ENCODE assay signal across 15 mouse cellular contexts in genomic region chr10:8898831-8899511, GRCm38 (mm10). TPM values are rescaled to one million over a fixed set of nuclear protein-coding genes. Genes with fewer than 3 reads are reported as not detected.
A peak's percentile ranks its signal among the peaks of the same experiment; 100 is the strongest.
DNase-seq lines count a peak whose midpoint lies in the region; ATAC-seq and TF ChIP-seq lines count a peak whose summit lies in the region.
"Had no signal": no experiment of that assay in that cellular context is flagged by ENCODE, and none has a peak within 500 bp of the region (broad histone marks: within the 10 kb centered on the region; RNA-seq: fewer than 3 reads in every experiment).

No protein-coding gene starts in this region.

- H3K4me3 ChIP-seq in lung, embryonic 15.5 days, result no peak overlapping the region
- no peak overlapping the region for H3K4me3 ChIP-seq in lung, postnatal 0 days (ENCODE audit: low read depth, low read length)
- H3K4me3 ChIP-seq in intestine, embryonic 15.5 days (replicated peaks), result no peak overlapping the region
- no peak overlapping the region for H3K4me3 ChIP-seq in stomach, postnatal 0 days (ENCODE audit: low read depth, low read length)
- H3K4me3 ChIP-seq: forebrain, embryonic 10.5 days; heart, embryonic 15.5 days; hindbrain, embryonic 15.5 days; megakaryocyte, embryonic 14.5 days had no signal

- H3K27me3 ChIP-seq in lung, embryonic 15.5 days, result no peaks in the 10 kb centered on the region
- H3K27me3 ChIP-seq in lung, postnatal 0 days (replicated peaks; ENCODE audit: insufficient read depth, low read length), result no peaks in the 10 kb centered on the region
- H3K27me3 ChIP-seq in intestine, embryonic 15.5 days (replicated peaks), result no peaks in the 10 kb centered on the region
- H3K27me3 ChIP-seq in stomach, postnatal 0 days (ENCODE audit: control insufficient read depth, insufficient read depth, low read length), result no peaks in the 10 kb centered on the region
- H3K27me3 ChIP-seq: heart, embryonic 15.5 days; hindbrain, embryonic 15.5 days had no signal

- peak overlapping the region; percentile 9; the same call in 1 of the 2 replicates for H3K27ac ChIP-seq in lung, embryonic 15.5 days
- no peak overlapping the region for H3K27ac ChIP-seq in lung, postnatal 0 days (ENCODE audit: low read length)
- peak overlapping the region; percentile 54; the same call in 1 of the 2 replicates for H3K27ac ChIP-seq in intestine, embryonic 15.5 days
- H3K27ac ChIP-seq in stomach, postnatal 0 days (replicated peaks), result 0 out of 2 replicates have a peak overlapping the region, but pooled peaks have one; percentile 35
- H3K27ac ChIP-seq: heart, embryonic 15.5 days; hindbrain, embryonic 15.5 days had no signal

- TF ChIP-seq EP300 in lung, postnatal 0 days (IDR thresholded peaks at IDR 0.05), result no peak
- no peak for TF ChIP-seq EP300 in stomach, postnatal 0 days (optimal IDR thresholded peaks at IDR 0.05)

- no peak for DNase-seq in lung, postnatal 0 days (ENCODE audit: low spot score)
- peak; percentile 59 for DNase-seq in embryo, embryonic 10.5 days (ENCODE audit: low spot score)
- peak; percentile 45 for DNase-seq in stomach, postnatal 0 days (ENCODE audit: low spot score)
- DNase-seq in ovary, postnatal 10 days (ENCODE audit: low spot score), result no peak
- DNase-seq: cerebellum, adult 8-10 months; gastrocnemius, postnatal 14 days; left cerebral cortex, postnatal 4 days; lung, adult 2 months had no signal

- no peak overlapping the region for H3K9ac ChIP-seq in lung, embryonic 15.5 days
- H3K9ac ChIP-seq in lung, postnatal 0 days (replicated peaks; ENCODE audit: low read depth), result no peak overlapping the region
- no peak overlapping the region for H3K9ac ChIP-seq in intestine, embryonic 15.5 days
- no peak overlapping the region for H3K9ac ChIP-seq in stomach, postnatal 0 days (ENCODE audit: low read length)
- H3K9ac ChIP-seq: heart, embryonic 15.5 days; hindbrain, embryonic 15.5 days had no signal

- 66% methylated on average over 8 of the region's 8 CpGs for WGBS in lung, embryonic 15.5 days
- 66% methylated on average over 8 of the region's 8 CpGs for WGBS in lung, postnatal 0 days
- WGBS in intestine, embryonic 15.5 days, result 59% methylated on average over 8 of the region's 8 CpGs
- WGBS in stomach, postnatal 0 days, result 47% methylated on average over 8 of the region's 8 CpGs

- H3K4me1 ChIP-seq in lung, embryonic 15.5 days, result peaks cover 13% of the 10 kb centered on the region
- H3K4me1 ChIP-seq in lung, postnatal 0 days (ENCODE audit: insufficient read depth, low read depth, low read length), result no peaks in the 10 kb centered on the region; the same call in 1 of the 2 replicates
- peaks cover 7% of the 10 kb centered on the region; the same call in 1 of the 2 replicates for H3K4me1 ChIP-seq in intestine, embryonic 15.5 days (replicated peaks)
- H3K4me1 ChIP-seq in stomach, postnatal 0 days (replicated peaks; ENCODE audit: control insufficient read depth, insufficient read depth), result no peaks in the 10 kb centered on the region
- H3K4me1 ChIP-seq: heart, embryonic 15.5 days; hindbrain, embryonic 15.5 days; megakaryocyte, embryonic 14.5 days had no signal

- TF ChIP-seq CTCF in lung, postnatal 0 days (IDR thresholded peaks at IDR 0.05), result no peak
- TF ChIP-seq CTCF in stomach, postnatal 0 days (IDR thresholded peaks at IDR 0.05; ENCODE audit: low read depth), result no peak

- H3K36me3 ChIP-seq in lung, embryonic 15.5 days, result no peaks in the 10 kb centered on the region
- H3K36me3 ChIP-seq in lung, postnatal 0 days (ENCODE audit: insufficient read depth, low read length), result no peaks in the 10 kb centered on the region
- no peaks in the 10 kb centered on the region for H3K36me3 ChIP-seq in intestine, embryonic 15.5 days
- no peaks in the 10 kb centered on the region for H3K36me3 ChIP-seq in stomach, postnatal 0 days (ENCODE audit: control insufficient read depth, insufficient read depth, low read length)
- H3K36me3 ChIP-seq: forebrain, embryonic 10.5 days; heart, embryonic 15.5 days; hindbrain, embryonic 15.5 days had no signal

- no peak overlapping the region for H3K4me2 ChIP-seq in lung, embryonic 15.5 days
- no peak overlapping the region for H3K4me2 ChIP-seq in lung, postnatal 0 days (replicated peaks; ENCODE audit: low read depth, low read length)
- H3K4me2 ChIP-seq in intestine, embryonic 15.5 days (replicated peaks), result no peak overlapping the region
- no peak overlapping the region for H3K4me2 ChIP-seq in stomach, postnatal 0 days (replicated peaks; ENCODE audit: low read depth)
- H3K4me2 ChIP-seq: heart, embryonic 15.5 days; hindbrain, embryonic 15.5 days had no signal

- H3K9me3 ChIP-seq in lung, embryonic 15.5 days, result no peaks in the 10 kb centered on the region
- no peaks in the 10 kb centered on the region for H3K9me3 ChIP-seq in lung, postnatal 0 days (ENCODE audit: low read length)
- no peaks in the 10 kb centered on the region for H3K9me3 ChIP-seq in intestine, embryonic 15.5 days
- H3K9me3 ChIP-seq in stomach, postnatal 0 days (ENCODE audit: control insufficient read depth, low read length), result no peaks in the 10 kb centered on the region
- H3K9me3 ChIP-seq: forebrain, embryonic 10.5 days; heart, embryonic 15.5 days; hindbrain, embryonic 15.5 days had no signal

- ATAC-seq in lung, embryonic 15.5 days (ENCODE audit: borderline replicate concordance, extremely low read depth, low FRiP score, low TSS enrichment), result no peak
- ATAC-seq in lung, postnatal 0 days, result no peak
- ATAC-seq in intestine, embryonic 15.5 days, result peak; percentile 92
- ATAC-seq in stomach, postnatal 0 days (ENCODE audit: low FRiP score, low TSS enrichment), result peak; percentile 89
- no peak for ATAC-seq in monocyte, adult 5-6 weeks (replicated peaks; ENCODE audit: insufficient number of reproducible peaks, low FRiP score, low TSS enrichment, poor library complexity, severe bottlenecking)

RNA-seq across cellular contexts. Expression of gene Sash1, which starts 13.1 kb away (rescaled TPM):
- polyA plus RNA-seq in lung, embryonic 15.5 days (2015; fragmentation: Nextera tagmentation; extraction: Ambion mirVana), result 4.8 and 6.1 TPM in 2 replicates
- polyA plus RNA-seq in lung, postnatal 0 days (2015; fragmentation: Nextera tagmentation; extraction: Ambion mirVana), result 10.1 and 13.5 TPM in 2 replicates
- 5.7 TPM in 2 replicates for polyA plus RNA-seq in intestine, embryonic 15.5 days (2015; fragmentation: Nextera tagmentation; extraction: Ambion mirVana)
- 2.8 and 3.8 TPM in 2 replicates for polyA plus RNA-seq in stomach, postnatal 0 days (2015; fragmentation: Nextera tagmentation; extraction: Ambion mirVana)
- total RNA-seq in monocyte, adult 5-6 weeks (2017), result 3.2 to 4.5 TPM (median 4.5 TPM) in 3 replicates

Comparison
In these comparisons a context has a peak if more than half of its experiments do, and no peak if none do; other contexts are left out.
1. ATAC-seq: peak in intestine, embryonic 15.5 days (single experiment) and stomach, postnatal 0 days (single experiment); none in lung, embryonic 15.5 days (single experiment), lung, postnatal 0 days (single experiment) and monocyte, adult 5-6 weeks (single experiment).
2. DNase-seq: peak in embryo, embryonic 10.5 days (single experiment) and stomach, postnatal 0 days (single experiment); none in lung, postnatal 0 days (single experiment) and ovary, postnatal 10 days (single experiment).